Mouse (Mus musculus): ENCODE data around the gene Henmt1. TPM values are rescaled to one million over a fixed set of nuclear protein-coding genes. Genes with fewer than 3 reads are reported as not detected.

The Henmt1 gene
- polyA plus RNA-seq, 1 experiment = not detected

- Histone ChIP-seq H3K4me3 (no peak overlapping the region), H3K36me3 (ENCODE audit: control insufficient read depth, insufficient read depth) (no peaks in the 10 kb centered on the region), H3K27me3 (ENCODE audit: control insufficient read depth, insufficient read depth, insufficient read length) (no peaks in the 10 kb centered on the region), H3K79me2 (ENCODE audit: control insufficient read depth, insufficient read depth) (no peaks in the 10 kb centered on the region), H3ac (ENCODE audit: control insufficient read depth, insufficient read length) (no peak overlapping the region), H3K4me2 (ENCODE audit: low read depth) (no peak overlapping the region)
- TF ChIP-seq MAX (IDR thresholded peaks at IDR 0.05; ENCODE audit: low read depth) = no peak
- TF ChIP-seq MYOD1 (IDR thresholded peaks at IDR 0.05; ENCODE audit: control insufficient read depth in 1 of 3, insufficient read length in 2 of 3, low read depth in 2 of 3) = no peak
- no peak for TF ChIP-seq REST (IDR thresholded peaks at IDR 0.05; ENCODE audit: insufficient read depth, insufficient read length)
- no peak for TF ChIP-seq USF1 (IDR thresholded peaks at IDR 0.05; ENCODE audit: low read depth)
- TF ChIP-seq TCF3 (IDR thresholded peaks at IDR 0.05; ENCODE audit: insufficient read length, low read depth) = no peak
- TF ChIP-seq POLR2A (IDR thresholded peaks at IDR 0.05; ENCODE audit: insufficient read length, low read depth) = no peak
- TF ChIP-seq POLR2AphosphoS2 (IDR thresholded peaks at IDR 0.05; ENCODE audit: insufficient read length, low read depth) = no peak
- TF ChIP-seq MYOG (IDR thresholded peaks at IDR 0.05; ENCODE audit: control insufficient read depth in 1 of 3, insufficient read depth in 1 of 3, insufficient read length in 2 of 3, low read depth in 2 of 3) = no peak
- TF ChIP-seq CEBPB (IDR thresholded peaks at IDR 0.05; ENCODE audit: insufficient read depth, poor library complexity, severe bottlenecking) = no peak
- no peak for TF ChIP-seq SRF (IDR thresholded peaks at IDR 0.05; ENCODE audit: control insufficient read depth, insufficient read length, low read depth)
- no peak for TF ChIP-seq TCF12 (IDR thresholded peaks at IDR 0.05; ENCODE audit: insufficient read depth, poor library complexity, severe bottlenecking)
- TF ChIP-seq E2F4 (IDR thresholded peaks at IDR 0.05; ENCODE audit: insufficient read depth) = no peak
Measured at GRCm38 (mm10) chr3:108926308-108926707, 13.4 kb upstream of the Henmt1 start.

GRCm38 (mm10) chr3:108933557-108933956 lies 6.1 kb upstream of the Henmt1 start:
- H3K36me3 ChIP-seq (ENCODE audit: control insufficient read depth, insufficient read depth) = no peaks in the 10 kb centered on the region
- H3K79me2 ChIP-seq (ENCODE audit: control insufficient read depth, insufficient read depth) = no peaks in the 10 kb centered on the region
- H3ac ChIP-seq (ENCODE audit: control insufficient read depth, insufficient read length) = no peak overlapping the region
- H3K4me2 ChIP-seq (ENCODE audit: low read depth) = no peak overlapping the region
- H3K27me3 ChIP-seq (ENCODE audit: control insufficient read depth, insufficient read depth, insufficient read length) = no peaks in the 10 kb centered on the region
- H3K4me3 ChIP-seq = no peak overlapping the region
- TF ChIP-seq POLR2AphosphoS2 (IDR thresholded peaks at IDR 0.05; ENCODE audit: insufficient read length, low read depth) (no peak), REST (IDR thresholded peaks at IDR 0.05; ENCODE audit: insufficient read depth, insufficient read length) (no peak), USF1 (IDR thresholded peaks at IDR 0.05; ENCODE audit: low read depth) (no peak), MYOG (IDR thresholded peaks at IDR 0.05; ENCODE audit: control insufficient read depth in 1 of 3, insufficient read depth in 1 of 3, insufficient read length in 2 of 3, low read depth in 2 of 3) (no peak), MAX (IDR thresholded peaks at IDR 0.05; ENCODE audit: low read depth) (no peak), POLR2A (IDR thresholded peaks at IDR 0.05; ENCODE audit: insufficient read length, low read depth) (no peak), CEBPB (IDR thresholded peaks at IDR 0.05; ENCODE audit: insufficient read depth, poor library complexity, severe bottlenecking) (no peak), TCF3 (IDR thresholded peaks at IDR 0.05; ENCODE audit: insufficient read length, low read depth) (no peak)

GRCm38 (mm10) chr3:108938691-108939090 lies 982 bp upstream of the Henmt1 start:
- H3ac ChIP-seq (ENCODE audit: control insufficient read depth, insufficient read length) = no peak overlapping the region
- no peak overlapping the region for H3K4me3 ChIP-seq
- H3K36me3 ChIP-seq (ENCODE audit: control insufficient read depth, insufficient read depth) = no peaks in the 10 kb centered on the region
- no peaks in the 10 kb centered on the region for H3K79me2 ChIP-seq (ENCODE audit: control insufficient read depth, insufficient read depth)
- H3K27me3 ChIP-seq (ENCODE audit: control insufficient read depth, insufficient read depth, insufficient read length) = no peaks in the 10 kb centered on the region
- H3K4me2 ChIP-seq (ENCODE audit: low read depth) = no peak overlapping the region
- TF ChIP-seq SRF (IDR thresholded peaks at IDR 0.05; ENCODE audit: control insufficient read depth, insufficient read length, low read depth) = no peak
- no peak for TF ChIP-seq POLR2A (IDR thresholded peaks at IDR 0.05; ENCODE audit: insufficient read length, low read depth)
- no peak for TF ChIP-seq POLR2AphosphoS2 (IDR thresholded peaks at IDR 0.05; ENCODE audit: insufficient read length, low read depth)
- no peak for TF ChIP-seq MAX (IDR thresholded peaks at IDR 0.05; ENCODE audit: low read depth)
- TF ChIP-seq USF1 (IDR thresholded peaks at IDR 0.05; ENCODE audit: low read depth) = no peak
- no peak for TF ChIP-seq E2F4 (IDR thresholded peaks at IDR 0.05; ENCODE audit: insufficient read depth)
- no peak for TF ChIP-seq MYOG (IDR thresholded peaks at IDR 0.05; ENCODE audit: control insufficient read depth in 1 of 3, insufficient read depth in 1 of 3, insufficient read length in 2 of 3, low read depth in 2 of 3)
- TF ChIP-seq TCF12 (IDR thresholded peaks at IDR 0.05; ENCODE audit: insufficient read depth, poor library complexity, severe bottlenecking) = no peak
- no peak for TF ChIP-seq CEBPB (IDR thresholded peaks at IDR 0.05; ENCODE audit: insufficient read depth, poor library complexity, severe bottlenecking)
- no peak for TF ChIP-seq TCF3 (IDR thresholded peaks at IDR 0.05; ENCODE audit: insufficient read length, low read depth)
- TF ChIP-seq MYOD1 (IDR thresholded peaks at IDR 0.05; ENCODE audit: control insufficient read depth in 1 of 3, insufficient read length in 2 of 3, low read depth in 2 of 3) = no peak
- TF ChIP-seq REST (IDR thresholded peaks at IDR 0.05; ENCODE audit: insufficient read depth, insufficient read length) = no peak

GRCm38 (mm10) chr3:108940001-108940633 lies 444 bp downstream of the Henmt1 start, which contains the start of gene Gm9857:
Gene Gm9857 (minus strand): TSS chr3:108940445.
- Histone ChIP-seq H3K4me2 (ENCODE audit: low read depth) (no peak within 1 kb of the TSS), H3K36me3 (ENCODE audit: control insufficient read depth, insufficient read depth) (no peaks in the 10 kb centered on the region), H3K27me3 (ENCODE audit: control insufficient read depth, insufficient read depth, insufficient read length) (no peaks in the 10 kb centered on the region), H3K79me2 (ENCODE audit: control insufficient read depth, insufficient read depth) (no peaks in the 10 kb centered on the region), H3K4me3 (no peak within 1 kb of the TSS), H3ac (ENCODE audit: control insufficient read depth, insufficient read length) (no peak within 1 kb of the TSS)
- no peak for TF ChIP-seq TCF12 (IDR thresholded peaks at IDR 0.05; ENCODE audit: insufficient read depth, poor library complexity, severe bottlenecking)
- no peak for TF ChIP-seq MYOD1 (IDR thresholded peaks at IDR 0.05; ENCODE audit: control insufficient read depth in 1 of 3, insufficient read length in 2 of 3, low read depth in 2 of 3)
- TF ChIP-seq REST (IDR thresholded peaks at IDR 0.05; ENCODE audit: insufficient read depth, insufficient read length) = no peak
- no peak for TF ChIP-seq POLR2A (IDR thresholded peaks at IDR 0.05; ENCODE audit: insufficient read length, low read depth)
- no peak for TF ChIP-seq E2F4 (IDR thresholded peaks at IDR 0.05; ENCODE audit: insufficient read depth)
- no peak for TF ChIP-seq MYOG (IDR thresholded peaks at IDR 0.05; ENCODE audit: control insufficient read depth in 1 of 3, insufficient read depth in 1 of 3, insufficient read length in 2 of 3, low read depth in 2 of 3)
- TF ChIP-seq USF1 (IDR thresholded peaks at IDR 0.05; ENCODE audit: low read depth) = no peak
- no peak for TF ChIP-seq POLR2AphosphoS2 (IDR thresholded peaks at IDR 0.05; ENCODE audit: insufficient read length, low read depth)
- no peak for TF ChIP-seq MAX (IDR thresholded peaks at IDR 0.05; ENCODE audit: low read depth)
- no peak for TF ChIP-seq CEBPB (IDR thresholded peaks at IDR 0.05; ENCODE audit: insufficient read depth, poor library complexity, severe bottlenecking)
- TF ChIP-seq SRF (IDR thresholded peaks at IDR 0.05; ENCODE audit: control insufficient read depth, insufficient read length, low read depth) = no peak
- no peak for TF ChIP-seq TCF3 (IDR thresholded peaks at IDR 0.05; ENCODE audit: insufficient read length, low read depth)

Data from myocyte (in vitro differentiated cells).